Mouse (Mus musculus) thymus, adult 2 months (tissue): ENCODE measurements around the gene Gpc4.

Experiments
- CTCF ChIP-seq: fragments of 200-500 bp; IDR thresholded peaks from 2 replicates; pipeline ENCODE4 v1.5.1; 2012; ENCODE audit warnings: mild to moderate bottlenecking, control low read depth, low read length, moderate library complexity, borderline replicate concordance; ENCODE audit not compliant: control insufficient read depth, poor library complexity, insufficient read depth; ENCODE audit errors: extremely low read depth
- POLR2A ChIP-seq: fragments of 200-500 bp; IDR thresholded peaks from 2 replicates; pipeline ENCODE4 v1.6.1; 2012; ENCODE audit warnings: mild to moderate bottlenecking, low read length, control low read depth, moderate library complexity; ENCODE audit not compliant: control insufficient read depth, poor library complexity, insufficient read depth; ENCODE audit errors: extremely low read depth

DNA sequence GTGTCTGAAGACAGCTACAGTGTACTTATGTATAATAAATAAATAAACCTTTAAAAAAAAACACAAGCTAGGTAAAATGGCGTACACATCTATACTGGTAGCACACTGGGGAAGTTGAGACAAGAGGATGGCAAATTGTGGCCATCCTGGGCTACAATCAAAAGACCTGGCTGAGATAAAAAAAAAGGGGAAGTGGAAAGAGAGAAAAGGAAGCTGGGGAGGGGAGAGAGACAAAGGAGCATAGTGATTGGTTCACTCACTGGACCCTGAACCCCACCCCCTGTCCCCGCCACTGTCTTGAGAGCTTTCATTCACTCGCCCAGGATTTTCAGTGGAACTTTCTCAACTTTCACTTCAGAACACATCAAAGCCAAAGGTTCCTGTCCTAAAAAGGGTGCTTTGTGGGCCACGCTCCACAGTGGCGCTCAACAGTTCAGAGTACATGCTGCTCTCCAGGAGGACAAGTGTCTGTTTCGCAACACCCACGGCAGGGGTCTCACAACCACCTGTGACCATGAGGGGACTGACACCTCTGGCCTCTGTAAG lies 9.6 kb downstream of the Gpc4 start:
- no peak for TF ChIP-seq CTCF
- no peak for TF ChIP-seq POLR2A
